Mouse (Mus musculus) forebrain, embryonic 16.5 days (tissue): ENCODE results near the gene Ubash3b. TPM values are rescaled to one million over a fixed set of nuclear protein-coding genes. Genes with fewer than 3 reads are reported as not detected.

Experiments
- ATAC-seq: fragments of 200-750 bp; cut with Nextera tagmentation; 2 replicates; pipeline ENCODE4 v1.8.0; 2017; ENCODE audit warnings: mild to moderate bottlenecking, moderate library complexity
- H3K27ac ChIP-seq: fragments of 300-500 bp; sonication (generic); 2 replicates; pipeline ENCODE4 v1.5.1; 2014; ENCODE audit warnings: low read length, control low read depth
- H3K27me3 ChIP-seq: fragments of 300-500 bp; sonication (generic); replicated peaks from 2 replicates; pipeline ENCODE4 v1.6.1; 2014; ENCODE audit warnings: low read length; ENCODE audit not compliant: control insufficient read depth, insufficient read depth
- H3K36me3 ChIP-seq: fragments of 300-500 bp; sonication (generic); 2 replicates; pipeline ENCODE4 v1.6.1; 2014; ENCODE audit not compliant: control insufficient read depth, insufficient read depth
- H3K4me1 ChIP-seq: fragments of 300-500 bp; sonication (generic); replicated peaks from 2 replicates; pipeline ENCODE4 v1.6.1; 2014; ENCODE audit warnings: low read length; ENCODE audit not compliant: control insufficient read depth, insufficient read depth
- H3K4me2 ChIP-seq: fragments of 300-500 bp; sonication (generic); 2 replicates; pipeline ENCODE4 v1.6.1; 2014; ENCODE audit warnings: mild to moderate bottlenecking, low read length, control low read depth
- H3K4me3 ChIP-seq: fragments of 300-500 bp; sonication (generic); replicated peaks from 2 replicates; pipeline ENCODE4 v1.5.1; 2014; ENCODE audit warnings: mild to moderate bottlenecking, low read length, control low read depth
- H3K9ac ChIP-seq: fragments of 300-500 bp; sonication (generic); replicated peaks from 2 replicates; pipeline ENCODE4 v1.6.1; 2014; ENCODE audit warnings: low read depth, low read length, control low read depth
- H3K9me3 ChIP-seq: fragments of 300-500 bp; sonication (generic); 2 replicates; pipeline ENCODE4 v1.6.1; 2016; ENCODE audit warnings: low read length; ENCODE audit not compliant: control insufficient read depth
- WGBS: fragments of 180-500 bp; shearing (Covaris S2); extraction: QIAGEN DNeasy Blood & Tissue Kit; methylation state at CpG from one replicate; pipeline ENCODE4 v1.1.7; 2014; 5-methylcytosine and 5-hydroxymethylcytosine counted together
- polyA plus RNA-seq: library from polyadenylated mRNA; unstranded; fragments of >200 nt; fragmentation: Nextera tagmentation; extraction: Ambion mirVana; gene quantifications from 2 replicates; pipeline ENCODE4 v1.2.1, GENCODE M21; 2015

Ubash3b gene
- polyA plus RNA-seq, 1 experiment from 2014 or later = 14.7 TPM

DNA sequence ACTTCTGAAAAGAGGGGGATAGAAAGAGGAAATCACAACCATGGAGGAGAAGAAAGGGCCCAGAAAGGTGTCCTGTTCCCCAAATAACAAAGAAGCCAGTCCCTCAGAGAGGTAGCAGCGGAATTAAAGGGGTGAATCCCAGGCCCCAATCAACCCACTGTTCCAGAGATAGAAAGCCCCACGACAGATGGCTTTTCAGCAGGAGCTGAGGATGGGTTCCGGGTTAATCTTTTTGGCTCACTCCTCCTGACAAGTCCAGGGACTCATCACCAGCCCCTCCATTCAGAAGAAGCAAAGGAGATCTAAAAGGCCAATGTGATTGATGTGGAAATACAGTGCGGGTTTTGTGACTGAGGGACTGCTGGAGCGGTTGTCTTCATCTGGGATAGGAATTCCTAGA, 117.9 kb downstream of the Ubash3b start:
- WGBS = 82% methylated on average over 5 of the region's 5 CpGs

DNA sequence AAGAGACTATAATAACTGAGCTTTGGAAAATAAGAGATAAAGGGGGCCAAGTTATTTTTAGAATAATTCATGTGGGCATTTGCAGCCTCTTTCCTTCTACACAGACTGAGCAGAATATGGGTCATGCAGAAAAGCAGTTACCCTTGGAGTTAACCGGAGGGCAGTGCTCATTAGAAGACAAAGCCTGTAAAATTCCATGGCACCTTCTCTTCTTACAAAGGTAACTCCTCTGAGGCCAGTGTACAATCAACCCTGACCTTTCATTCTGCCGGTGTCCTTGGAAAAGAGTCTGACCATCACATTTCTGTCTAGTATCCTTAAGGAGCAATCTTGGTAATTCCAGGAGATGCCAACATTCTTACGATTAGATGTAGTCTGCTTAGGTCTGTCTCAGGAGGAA, 120.1 kb downstream of the Ubash3b start:
- Histone ChIP-seq H3K9me3 (no peaks in the 10 kb centered on the region), H3K27ac (no peak overlapping the region), H3K9ac (no peak overlapping the region), H3K4me3 (no peak overlapping the region), H3K36me3 (no peaks in the 10 kb centered on the region), H3K4me1 (no peaks in the 10 kb centered on the region), H3K27me3 (no peaks in the 10 kb centered on the region), H3K4me2 (no peak overlapping the region)
- no peak for ATAC-seq
- WGBS = 81% methylated on average over 3 of the region's 3 CpGs

More for the DNA sequence above, 117.9 kb downstream of the Ubash3b start:
- ATAC-seq = no peak
- Histone ChIP-seq H3K4me2 (no peak overlapping the region), H3K36me3 (no peaks in the 10 kb centered on the region), H3K4me1 (no peaks in the 10 kb centered on the region), H3K27me3 (no peaks in the 10 kb centered on the region), H3K27ac (no peak overlapping the region), H3K9ac (no peak overlapping the region), H3K4me3 (no peak overlapping the region), H3K9me3 (no peaks in the 10 kb centered on the region)

DNA sequence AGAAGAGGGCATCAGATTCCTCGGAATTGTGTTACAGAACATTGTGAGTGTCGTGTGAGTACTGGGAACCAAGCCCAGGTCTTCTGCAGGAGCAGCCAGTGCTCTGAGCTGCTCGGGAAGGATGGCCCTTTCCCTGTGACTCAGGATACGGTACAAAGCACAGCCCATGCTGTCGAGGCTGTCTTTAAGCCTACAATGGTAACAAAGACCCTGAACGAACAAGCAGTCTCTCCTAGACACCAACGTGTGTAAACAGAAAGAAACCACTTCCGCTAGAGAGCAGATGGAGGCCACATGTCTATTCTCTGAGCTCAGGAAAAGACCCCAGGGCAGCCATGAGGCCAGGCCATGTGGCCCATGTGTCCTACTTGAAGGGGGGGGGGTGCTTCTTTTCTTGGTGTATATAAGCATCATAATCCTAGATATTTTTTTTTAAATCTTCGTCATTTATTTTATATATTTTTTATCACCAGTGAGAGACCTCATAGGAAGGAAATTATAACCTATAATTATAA, 123.3 kb downstream of the Ubash3b start:
- no peak for ATAC-seq
- H3K4me3 ChIP-seq = no peak overlapping the region
- 54% methylated on average over 9 of the region's 9 CpGs for WGBS
- H3K9ac ChIP-seq = no peak overlapping the region
- H3K27me3 ChIP-seq = no peaks in the 10 kb centered on the region
- no peaks in the 10 kb centered on the region for H3K36me3 ChIP-seq
- no peak overlapping the region for H3K4me2 ChIP-seq
- H3K27ac ChIP-seq = no peak overlapping the region
- H3K9me3 ChIP-seq = no peaks in the 10 kb centered on the region
- H3K4me1 ChIP-seq = no peaks in the 10 kb centered on the region

DNA sequence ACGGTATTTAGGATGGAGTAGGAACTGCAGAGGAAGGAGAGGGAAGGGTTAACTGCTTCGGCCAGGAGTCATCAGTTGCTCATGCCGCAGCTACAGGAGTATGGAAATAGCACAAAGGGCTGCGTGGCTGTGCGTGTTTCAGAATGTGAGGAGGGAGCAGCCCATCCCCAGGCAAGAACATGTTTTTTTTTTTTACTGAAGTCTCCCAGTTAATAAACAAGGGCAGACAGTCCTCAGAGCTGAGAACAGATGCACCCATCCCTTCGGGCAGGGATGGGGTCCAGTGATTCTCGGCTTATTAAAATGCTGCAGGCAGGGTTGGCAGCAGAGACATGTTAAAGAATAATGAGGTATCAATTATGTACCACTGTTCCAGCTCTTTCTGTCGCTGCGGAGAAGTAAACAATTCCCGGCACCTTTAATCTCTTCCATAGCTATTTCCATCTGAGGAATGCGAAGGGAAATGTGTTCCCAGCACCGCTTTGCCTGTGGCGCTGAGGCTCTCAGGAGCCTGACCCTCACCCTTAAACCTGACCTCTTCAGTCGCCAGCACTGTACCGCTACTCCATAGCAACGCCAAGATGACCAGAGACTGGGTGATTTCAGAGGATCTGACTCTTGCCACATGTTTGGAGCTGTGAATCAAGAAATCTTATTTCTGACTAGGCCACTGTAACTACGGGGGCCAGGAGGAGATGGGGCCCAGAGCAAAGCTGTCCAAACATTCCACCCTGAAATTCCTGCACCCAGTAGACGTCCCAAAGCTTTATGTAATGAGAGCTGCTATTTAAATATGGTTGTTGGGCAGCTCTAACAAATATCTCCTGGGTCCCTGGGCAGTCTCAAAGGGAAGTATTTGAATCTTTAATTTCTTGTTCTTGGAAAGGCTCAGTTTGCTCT, 129.7 kb downstream of the Ubash3b start:
- Histone ChIP-seq H3K4me3 (no peak overlapping the region), H3K36me3 (no peaks in the 10 kb centered on the region), H3K4me2 (peak overlapping the region; percentile 24), H3K27ac (peak overlapping the region; percentile 37), H3K9ac (no peak overlapping the region; the same call in 1 of the 2 replicates), H3K27me3 (no peaks in the 10 kb centered on the region), H3K9me3 (no peaks in the 10 kb centered on the region), H3K4me1 (peaks cover 8% of the 10 kb centered on the region)
- 28% methylated on average over 18 of the region's 18 CpGs for WGBS
- ATAC-seq = peak; percentile 39

DNA sequence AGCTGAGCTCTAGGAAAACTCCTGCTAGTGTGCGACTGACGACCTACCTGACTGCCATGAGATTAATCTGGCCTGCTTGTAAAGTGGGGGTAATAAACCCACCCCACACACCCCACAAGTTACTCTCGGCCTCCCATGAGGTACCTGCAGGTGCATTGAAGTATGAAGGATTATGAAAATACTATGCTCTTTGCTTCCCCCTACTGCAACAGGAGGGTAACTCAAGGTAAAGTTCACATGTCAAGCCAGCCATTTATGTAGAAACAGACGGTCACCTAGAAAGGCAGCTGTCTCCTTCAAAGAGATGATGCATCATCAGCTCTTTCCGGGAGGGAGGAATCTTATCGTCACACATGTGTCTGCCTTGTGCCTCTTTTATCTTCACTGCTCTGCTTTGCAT, 131.7 kb downstream of the Ubash3b start:
- H3K36me3 ChIP-seq = no peaks in the 10 kb centered on the region
- no peak for ATAC-seq
- no peaks in the 10 kb centered on the region for H3K27me3 ChIP-seq
- H3K9ac ChIP-seq = no peak overlapping the region
- H3K4me2 ChIP-seq = no peak overlapping the region
- no peak overlapping the region for H3K4me3 ChIP-seq
- H3K27ac ChIP-seq = no peak overlapping the region
- no peaks in the 10 kb centered on the region for H3K9me3 ChIP-seq
- WGBS = 77% methylated on average over 6 of the region's 6 CpGs
- H3K4me1 ChIP-seq = peaks cover 8% of the 10 kb centered on the region

DNA sequence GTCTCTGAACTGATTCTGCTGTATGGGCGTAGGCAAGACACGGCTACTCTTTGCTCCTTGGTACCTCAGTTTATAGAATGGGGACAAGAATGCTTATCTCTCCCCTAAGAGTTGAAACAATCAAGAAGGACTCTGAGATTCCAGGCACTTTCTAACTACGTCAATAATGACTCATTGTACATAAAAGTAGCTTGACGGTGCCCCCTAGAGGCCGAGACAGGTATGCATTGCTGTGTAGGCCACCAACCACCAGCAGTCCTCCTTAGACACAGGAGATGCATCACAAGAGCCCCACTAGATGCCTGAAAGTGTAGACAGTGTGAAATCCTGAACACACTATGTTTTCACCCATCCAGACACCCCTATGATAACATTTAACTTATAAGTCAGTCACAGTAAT, 133.0 kb downstream of the Ubash3b start:
- Histone ChIP-seq H3K27ac (no peak overlapping the region), H3K9me3 (no peaks in the 10 kb centered on the region), H3K9ac (no peak overlapping the region), H3K27me3 (no peaks in the 10 kb centered on the region), H3K4me1 (peaks cover 8% of the 10 kb centered on the region), H3K4me2 (no peak overlapping the region), H3K4me3 (no peak overlapping the region), H3K36me3 (no peaks in the 10 kb centered on the region)
- no peak for ATAC-seq
- 39% methylated on average over 5 of the region's 5 CpGs for WGBS

DNA sequence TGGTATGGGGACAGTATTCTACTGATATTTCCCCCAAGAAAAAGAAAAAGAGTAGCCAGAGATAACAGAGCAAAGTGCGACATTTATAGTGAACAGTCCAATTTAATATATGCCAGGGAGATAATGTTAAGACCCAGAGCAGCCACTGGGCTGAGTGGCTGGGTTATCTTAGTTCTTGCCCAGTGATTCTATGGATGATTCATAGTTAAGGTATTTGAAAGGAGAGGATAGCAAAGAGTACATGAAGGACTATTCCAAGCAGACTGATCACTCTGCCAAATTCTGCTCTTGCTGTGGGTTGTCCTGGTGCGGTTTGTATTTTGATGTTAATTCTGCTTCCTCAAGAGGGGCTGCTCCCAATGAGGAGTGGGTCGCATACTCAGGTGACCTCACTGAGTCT, 139.8 kb downstream of the Ubash3b start:
- no peak overlapping the region for H3K4me2 ChIP-seq
- no peak overlapping the region for H3K4me3 ChIP-seq
- H3K27ac ChIP-seq = no peak overlapping the region
- no peak overlapping the region for H3K9ac ChIP-seq
- WGBS = 74% methylated on average over 3 of the region's 3 CpGs
- no peaks in the 10 kb centered on the region for H3K27me3 ChIP-seq
- 0 out of 2 replicates have a peak, but pooled peaks cover 2% of the 10 kb centered on the region for H3K36me3 ChIP-seq
- no peaks in the 10 kb centered on the region for H3K9me3 ChIP-seq
- ATAC-seq = no peak
- H3K4me1 ChIP-seq = no peaks in the 10 kb centered on the region

DNA sequence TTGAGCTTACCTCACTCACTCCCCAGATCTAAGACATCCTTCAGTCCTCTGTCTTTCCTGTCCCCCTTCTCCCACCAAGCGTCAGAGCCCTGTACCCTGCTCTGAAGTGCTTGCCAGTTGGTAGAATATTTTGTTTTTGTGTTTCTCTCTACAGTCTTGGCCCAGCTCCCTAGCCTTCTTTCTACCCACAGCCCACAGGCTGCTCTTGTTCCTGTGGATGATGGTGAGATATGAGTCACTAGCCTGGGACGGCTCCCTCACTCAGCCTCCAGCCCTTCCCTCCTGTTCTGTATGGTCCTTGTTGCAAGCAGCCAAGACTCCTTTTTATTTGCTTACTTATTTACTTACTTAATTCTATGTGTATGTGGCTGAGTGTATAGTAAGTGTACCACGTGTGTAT, 141.0 kb downstream of the Ubash3b start:
- Histone ChIP-seq H3K4me3 (no peak overlapping the region), H3K9ac (no peak overlapping the region), H3K4me2 (no peak overlapping the region), H3K36me3 (0 out of 2 replicates have a peak, but pooled peaks cover 2% of the 10 kb centered on the region), H3K27me3 (no peaks in the 10 kb centered on the region), H3K4me1 (no peaks in the 10 kb centered on the region), H3K9me3 (no peaks in the 10 kb centered on the region), H3K27ac (no peak overlapping the region)
- ATAC-seq = no peak
- WGBS = 82% methylated on average over 3 of the region's 3 CpGs

DNA sequence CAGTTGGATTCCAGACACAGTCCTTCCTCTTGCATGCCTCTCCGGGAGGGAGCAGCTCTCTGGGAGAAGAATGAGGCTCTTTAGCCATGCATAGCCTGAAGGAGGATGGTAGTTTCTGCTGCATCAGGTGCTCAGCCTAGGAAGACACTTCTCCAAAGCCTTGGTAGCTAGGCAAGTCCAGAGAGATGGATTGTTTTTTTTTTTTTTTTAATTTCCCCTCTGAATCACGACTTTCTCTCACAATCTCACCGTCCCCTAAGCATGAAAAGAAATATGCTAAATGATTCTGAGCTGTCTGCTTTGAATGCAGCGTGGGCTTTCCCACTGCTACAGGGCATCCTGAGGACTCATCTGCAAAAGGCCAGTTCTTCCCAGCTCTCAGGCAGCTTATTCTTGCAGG, 147.0 kb downstream of the Ubash3b start:
- ATAC-seq = no peak
- Histone ChIP-seq H3K4me2 (no peak overlapping the region), H3K4me3 (no peak overlapping the region), H3K9me3 (no peaks in the 10 kb centered on the region), H3K36me3 (no peaks in the 10 kb centered on the region), H3K9ac (no peak overlapping the region), H3K27me3 (no peaks in the 10 kb centered on the region), H3K4me1 (peaks cover 24% of the 10 kb centered on the region), H3K27ac (no peak overlapping the region)
- 29% methylated on average over 4 of the region's 4 CpGs for WGBS
